ENCODE assay signal across 19 mouse cellular contexts in genomic region chr12:71380424-71380761, GRCm38 (mm10).
"Had no signal": no experiment of that assay in that cellular context is flagged by ENCODE, and none has a peak within 500 bp of the region (broad histone marks: within the 10 kb centered on the region; RNA-seq: fewer than 3 reads in every experiment).

No protein-coding gene starts in this region.

- H3K36me3 ChIP-seq: liver, embryonic 15.5 days; midbrain, embryonic 10.5 days; midbrain, embryonic 12.5 days; neural tube, embryonic 13.5 days; neural tube, embryonic 15.5 days had no signal

- H3K4me3 ChIP-seq: liver, embryonic 15.5 days; midbrain, embryonic 10.5 days; midbrain, embryonic 12.5 days; myocyte; neural tube, embryonic 13.5 days; neural tube, embryonic 15.5 days had no signal

- H3K27ac ChIP-seq: liver, embryonic 15.5 days; midbrain, embryonic 10.5 days; midbrain, embryonic 12.5 days; neural tube, embryonic 13.5 days; neural tube, embryonic 15.5 days had no signal

- H3K9me3 ChIP-seq: liver, embryonic 15.5 days; midbrain, embryonic 10.5 days; midbrain, embryonic 12.5 days; neural tube, embryonic 13.5 days; neural tube, embryonic 15.5 days had no signal

- ATAC-seq: midbrain, embryonic 16.5 days had no signal

- DNase-seq: lung, adult 18-20 months; lung, embryonic 14.5 days; lung, postnatal 10 days; lung, postnatal 4 days; midbrain, embryonic 14.5 days; right cerebral cortex, adult 18-20 months; right cerebral cortex, postnatal 25 days; right cerebral cortex, postnatal 4 days; spleen, adult 18-20 months; thymus, adult 18-20 months; thymus, postnatal 14 days; thymus, postnatal 36 days had no signal

- H3K27me3 ChIP-seq: liver, embryonic 15.5 days; midbrain, embryonic 12.5 days; neural tube, embryonic 13.5 days; neural tube, embryonic 15.5 days had no signal

- H3K4me2 ChIP-seq: liver, embryonic 15.5 days; lung, embryonic 14.5 days; midbrain, embryonic 12.5 days; neural tube, embryonic 13.5 days; neural tube, embryonic 15.5 days had no signal

- H3K4me1 ChIP-seq: liver, embryonic 15.5 days had no signal

- H3K9ac ChIP-seq: liver, embryonic 15.5 days; lung, embryonic 14.5 days; midbrain, embryonic 12.5 days; neural tube, embryonic 13.5 days; neural tube, embryonic 15.5 days had no signal
